Comparison of ENCODE assay signal across 9 mouse cellular contexts in the genomic region with DNA sequence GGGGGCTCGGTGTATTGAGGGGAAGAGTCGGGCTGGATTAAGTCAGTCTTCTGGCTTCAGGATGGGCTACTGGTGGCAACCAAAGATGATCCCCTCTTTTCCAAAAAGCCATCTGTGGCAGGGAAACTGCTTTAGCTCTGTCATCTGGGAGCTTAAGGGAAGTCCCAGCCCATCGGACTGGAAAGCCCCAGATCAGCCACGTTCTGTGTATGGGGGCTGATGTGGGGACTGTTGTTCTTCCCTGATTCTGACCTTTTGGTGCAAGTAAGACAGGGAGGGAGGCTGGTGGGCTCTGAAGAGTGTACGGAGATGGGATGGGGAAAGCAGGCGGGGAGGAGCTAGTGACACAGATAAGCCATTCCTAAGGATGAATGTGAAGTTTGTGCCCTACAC. TPM values are rescaled to one million over a fixed set of nuclear protein-coding genes. Genes with fewer than 3 reads are reported as not detected.
DNase-seq lines count a peak whose midpoint lies in the region; ATAC-seq and TF ChIP-seq lines count a peak whose summit lies in the region.
"Had no signal": no experiment of that assay in that cellular context is flagged by ENCODE, and none has a peak within 500 bp of the region (broad histone marks: within the 10 kb centered on the region; RNA-seq: fewer than 3 reads in every experiment).

No protein-coding gene starts in this region.

- no peaks in the 10 kb centered on the region for H3K36me3 ChIP-seq in heart, embryonic 15.5 days
- H3K36me3 ChIP-seq in hindbrain, embryonic 13.5 days = no peaks in the 10 kb centered on the region
- H3K36me3 ChIP-seq in midbrain, embryonic 12.5 days = no peaks in the 10 kb centered on the region

- no peaks in the 10 kb centered on the region for H3K9me3 ChIP-seq in heart, embryonic 15.5 days (replicated peaks)
- no peaks in the 10 kb centered on the region for H3K9me3 ChIP-seq in hindbrain, embryonic 13.5 days
- no peaks in the 10 kb centered on the region for H3K9me3 ChIP-seq in midbrain, embryonic 12.5 days

- H3K27ac ChIP-seq in heart, embryonic 15.5 days = peak overlapping the region; percentile 81
- peak overlapping the region; percentile 90 for H3K27ac ChIP-seq in bone marrow macrophage, adult 2 months (ENCODE audit: insufficient read depth, low read depth, low read length)
- peak overlapping the region; percentile 88 for H3K27ac ChIP-seq in hindbrain, embryonic 13.5 days
- H3K27ac ChIP-seq in midbrain, embryonic 12.5 days (replicated peaks) = peak overlapping the region; percentile 83

- ATAC-seq in heart, embryonic 15.5 days (replicated peaks; ENCODE audit: insufficient number of reproducible peaks, insufficient read depth, low FRiP score, low read depth) = no peak
- ATAC-seq in hindbrain, embryonic 13.5 days (ENCODE audit: low FRiP score) = 0 out of 2 replicates have a peak, but pooled peaks have one; percentile 9
- ATAC-seq in midbrain, embryonic 12.5 days (ENCODE audit: low FRiP score, low read depth) = peak; percentile 17; the same call in 1 of the 2 replicates

- H3K9ac ChIP-seq in heart, embryonic 15.5 days = peak overlapping the region; percentile 38
- H3K9ac ChIP-seq in hindbrain, embryonic 13.5 days = peak overlapping the region; percentile 67
- peak overlapping the region; percentile 42 for H3K9ac ChIP-seq in midbrain, embryonic 12.5 days (replicated peaks)

- peaks cover 79% of the 10 kb centered on the region for H3K4me1 ChIP-seq in heart, embryonic 15.5 days (replicated peaks)
- H3K4me1 ChIP-seq in bone marrow macrophage, adult 2 months (ENCODE audit: control insufficient read depth, insufficient read depth, low read length) = peaks cover 68% of the 10 kb centered on the region
- peaks cover 71% of the 10 kb centered on the region for H3K4me1 ChIP-seq in hindbrain, embryonic 13.5 days (replicated peaks)
- peaks cover 70% of the 10 kb centered on the region for H3K4me1 ChIP-seq in midbrain, embryonic 12.5 days

- no peak for TF ChIP-seq POLR2A in bone marrow macrophage, adult 2 months (IDR thresholded peaks at IDR 0.05; ENCODE audit: borderline replicate concordance, low read depth, low read length)

- DNase-seq in heart, adult 18-20 months = no peak
- DNase-seq in cerebellum, adult 9-10 months = no peak
- DNase-seq in layer of hippocampus, adult 18-20 months (ENCODE audit: low spot score in 2 of 2) = no peak
- DNase-seq in adrenal gland, postnatal 36 days = no peak

- 8% methylated on average over 6 of the region's 6 CpGs for WGBS in heart, embryonic 15.5 days
- WGBS in hindbrain, embryonic 13.5 days = 7% methylated on average over 6 of the region's 6 CpGs
- WGBS in midbrain, embryonic 12.5 days = 8% methylated on average over 6 of the region's 6 CpGs

- no peaks in the 10 kb centered on the region for H3K27me3 ChIP-seq in heart, embryonic 15.5 days
- H3K27me3 ChIP-seq in hindbrain, embryonic 13.5 days = no peaks in the 10 kb centered on the region
- no peaks in the 10 kb centered on the region for H3K27me3 ChIP-seq in midbrain, embryonic 12.5 days

- H3K4me2 ChIP-seq in heart, embryonic 15.5 days = peak overlapping the region; percentile 70
- H3K4me2 ChIP-seq in hindbrain, embryonic 13.5 days = peak overlapping the region; percentile 52
- H3K4me2 ChIP-seq in midbrain, embryonic 12.5 days (replicated peaks) = peak overlapping the region; percentile 49

- TF ChIP-seq CTCF in bone marrow macrophage, adult 2 months (IDR thresholded peaks at IDR 0.05; ENCODE audit: low read depth, low read length) = no peak

- peak overlapping the region; percentile 31 for H3K4me3 ChIP-seq in heart, embryonic 15.5 days
- H3K4me3 ChIP-seq in bone marrow macrophage, adult 2 months (ENCODE audit: insufficient read depth, low read length) = peak overlapping the region; percentile 18; the same call in 1 of the 2 replicates
- H3K4me3 ChIP-seq in hindbrain, embryonic 13.5 days = peak overlapping the region; percentile 26
- peak overlapping the region; percentile 16; the same call in 1 of the 2 replicates for H3K4me3 ChIP-seq in midbrain, embryonic 12.5 days
- H3K4me3 ChIP-seq: erythroblast, embryonic 14.5 days had no signal

RNA-seq across cellular contexts. Expression of a gene that starts 22.6 kb away (rescaled TPM):
- polyA plus RNA-seq in heart, embryonic 15.5 days (2015; fragmentation: Nextera tagmentation; extraction: Ambion mirVana) = 15.9 and 19.2 TPM in 2 replicates
- 10 to 100 TPM; 33.9 to 38.8 TPM for total RNA-seq in heart, adult 18-20 months (2021)
- polyA plus RNA-seq in bone marrow macrophage, adult 2 months (2012; ENCODE audit: insufficient read depth, insufficient read length, missing spikeins) = 66.3 and 69.0 TPM in 2 replicates
- 29.7 and 31.6 TPM in 2 replicates for polyA plus RNA-seq in hindbrain, embryonic 13.5 days (2015; fragmentation: Nextera tagmentation; extraction: Ambion mirVana)
- 38.5 and 53.9 TPM in 2 replicates for polyA plus RNA-seq in midbrain, embryonic 12.5 days (2016; fragmentation: Nextera tagmentation; extraction: Ambion mirVana)
- total RNA-seq in layer of hippocampus, adult 18-20 months (2021) = 100 to 1,000 TPM; 110 to 112 TPM
- 10 to 100 TPM; 47.3 to 53.3 TPM for total RNA-seq in adrenal gland, postnatal 36 days (2021)

RNA-seq across cellular contexts. Expression of a gene that starts 48.9 kb away (rescaled TPM):
- polyA plus RNA-seq in heart, embryonic 15.5 days (2015; fragmentation: Nextera tagmentation; extraction: Ambion mirVana) = 86.9 and 91.8 TPM in 2 replicates
- 10 to 100 TPM; 34.6 to 38.1 TPM for total RNA-seq in heart, adult 18-20 months (2021)
- 36.7 and 36.9 TPM in 2 replicates for polyA plus RNA-seq in bone marrow macrophage, adult 2 months (2012; ENCODE audit: insufficient read depth, insufficient read length, missing spikeins)
- polyA plus RNA-seq in hindbrain, embryonic 13.5 days (2015; fragmentation: Nextera tagmentation; extraction: Ambion mirVana) = 212 and 220 TPM in 2 replicates
- 201 and 208 TPM in 2 replicates for polyA plus RNA-seq in midbrain, embryonic 12.5 days (2016; fragmentation: Nextera tagmentation; extraction: Ambion mirVana)
- 100 to 1,000 TPM; 127 to 132 TPM for total RNA-seq in layer of hippocampus, adult 18-20 months (2021)
- total RNA-seq in adrenal gland, postnatal 36 days (2021) = 10 to 100 TPM; 43.3 to 67.7 TPM

RNA-seq across cellular contexts. Expression of a gene that starts 49.0 kb away (rescaled TPM):
- 8.8 and 10.9 TPM in 2 replicates for polyA plus RNA-seq in heart, embryonic 15.5 days (2015; fragmentation: Nextera tagmentation; extraction: Ambion mirVana)
- 1 to 10 TPM; 2.0 to 2.8 TPM for total RNA-seq in heart, adult 18-20 months (2021)
- 12.3 and 14.7 TPM in 2 replicates for polyA plus RNA-seq in bone marrow macrophage, adult 2 months (2012; ENCODE audit: insufficient read depth, insufficient read length, missing spikeins)
- 10.3 and 12.6 TPM in 2 replicates for polyA plus RNA-seq in hindbrain, embryonic 13.5 days (2015; fragmentation: Nextera tagmentation; extraction: Ambion mirVana)
- 11.9 and 14.2 TPM in 2 replicates for polyA plus RNA-seq in midbrain, embryonic 12.5 days (2016; fragmentation: Nextera tagmentation; extraction: Ambion mirVana)
- 1 to 10 TPM; 5.2 to 7.6 TPM for total RNA-seq in layer of hippocampus, adult 18-20 months (2021)
- total RNA-seq in adrenal gland, postnatal 36 days (2021) = 10 to 100 TPM in 1 of 2 experiments, 1 to 10 TPM in 1; 7.9 to 11.5 TPM
